Mouse (Mus musculus): ENCODE data around the gene Nfatc4.

Gene Nfatc4

DNA sequence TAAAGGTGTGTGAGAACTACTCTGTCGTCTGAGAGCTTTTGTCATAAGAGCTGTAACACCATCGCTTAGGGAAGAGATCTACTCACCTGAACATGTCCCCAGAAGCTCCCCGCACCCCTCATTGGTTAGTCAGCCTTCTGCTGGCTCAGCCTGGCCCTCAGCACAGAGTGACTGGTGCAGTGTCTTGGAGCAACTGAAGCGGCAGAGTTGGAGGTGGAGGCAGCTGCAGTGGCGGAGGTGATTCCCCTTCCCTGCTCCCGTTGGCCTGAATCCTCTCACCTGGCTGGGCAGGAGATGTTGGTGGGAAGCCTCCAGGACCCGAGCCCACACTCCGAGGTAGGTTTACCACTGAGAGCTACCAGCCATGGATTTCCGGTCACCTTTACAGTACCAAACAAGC is 2.4 kb upstream of the Nfatc4 start:
- in situ Hi-C loops (cut with MboI, MseI) = no loop called here

DNA sequence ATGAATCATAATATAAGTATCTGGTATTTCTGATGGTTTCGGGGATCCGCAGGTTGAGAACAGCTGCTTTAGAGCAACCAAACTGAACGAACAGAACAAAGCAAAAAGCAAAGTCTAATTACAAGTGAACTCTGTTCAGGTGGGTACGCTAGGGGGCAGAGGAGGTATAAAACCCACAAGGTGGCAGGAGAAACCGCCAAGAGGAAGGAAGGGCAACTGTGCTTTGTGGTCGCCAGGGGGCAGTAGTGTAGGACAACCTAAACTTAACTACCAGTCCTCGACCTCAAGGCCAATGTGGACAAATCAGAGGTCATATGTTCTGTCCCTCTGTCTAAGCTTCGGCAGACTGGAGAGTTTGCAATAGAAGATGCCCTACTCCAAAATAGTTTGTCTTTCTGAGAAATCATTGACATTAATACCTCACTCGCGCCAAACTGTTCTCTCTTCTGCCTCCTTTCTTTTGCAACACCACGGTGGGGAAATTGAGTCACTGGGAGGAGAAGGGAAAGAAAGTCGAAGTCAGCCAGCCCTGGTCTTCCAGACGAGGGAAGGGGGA is 431 bp upstream of the Nfatc4 start:
- in situ Hi-C loops (cut with MboI, MseI) = no loop called here

DNA sequence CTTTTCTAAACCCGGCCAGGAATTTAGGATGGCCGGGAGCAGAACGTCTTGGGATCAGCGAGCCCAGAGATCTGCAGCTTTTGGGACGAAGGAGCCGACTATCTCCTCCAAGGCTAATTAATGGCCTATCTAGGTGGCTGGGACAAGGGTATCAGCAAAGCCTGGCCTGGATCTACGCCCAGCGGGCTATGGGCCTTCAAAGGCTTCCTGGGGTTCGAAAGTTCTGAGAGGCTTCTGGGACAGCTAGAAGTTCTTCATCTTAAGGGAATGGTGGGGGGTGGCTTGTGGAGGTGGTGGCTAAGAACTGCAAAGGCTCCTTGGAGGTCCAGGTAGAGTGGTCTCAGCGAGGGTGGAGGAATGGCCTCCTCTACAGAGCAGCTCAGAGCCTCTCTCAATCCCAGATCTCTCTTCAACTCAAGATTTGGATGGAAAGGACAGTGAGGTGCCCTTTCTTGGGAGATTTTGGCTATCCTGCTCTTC is 1.1 kb downstream of the Nfatc4 start:
- in situ Hi-C loops (cut with MboI, MseI) = no loop called here

DNA sequence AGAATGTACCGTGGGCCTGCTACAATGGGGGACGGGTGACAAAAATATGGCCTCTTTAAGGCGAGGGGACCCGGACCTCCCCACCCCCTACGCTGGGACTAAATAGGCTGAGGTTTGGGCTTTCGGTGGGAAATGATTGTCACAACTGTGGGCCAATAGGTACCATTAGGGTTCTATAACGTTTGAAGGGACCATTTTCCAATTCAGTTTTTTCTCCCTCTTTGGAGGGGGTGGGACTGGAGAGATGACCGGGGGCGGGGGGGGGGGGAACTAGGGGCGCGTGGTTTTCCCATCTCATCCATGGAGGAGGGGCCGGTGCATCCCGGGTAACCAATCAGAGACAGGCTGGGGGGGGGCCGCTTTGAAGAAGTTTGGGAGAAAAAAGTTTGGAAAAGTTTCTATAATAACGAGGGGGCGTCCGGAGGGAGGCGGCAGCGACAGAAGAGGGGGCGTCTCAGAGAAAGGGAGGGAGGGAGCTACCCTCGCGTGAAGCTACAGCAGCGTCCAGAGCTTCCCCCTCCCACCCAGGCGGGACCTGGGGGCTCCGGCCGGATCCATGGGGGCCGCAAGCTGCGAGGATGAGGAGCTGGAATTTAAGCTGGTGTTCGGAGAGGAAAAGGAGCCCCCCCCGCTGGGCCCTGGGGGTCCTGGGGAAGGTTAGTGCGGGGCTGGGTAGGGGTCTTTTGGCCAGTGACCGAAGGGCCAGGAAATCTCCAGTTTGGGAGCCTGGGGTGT is 1.7 kb downstream of the Nfatc4 start:
- in situ Hi-C loops (cut with MboI, MseI) = no loop called here

DNA sequence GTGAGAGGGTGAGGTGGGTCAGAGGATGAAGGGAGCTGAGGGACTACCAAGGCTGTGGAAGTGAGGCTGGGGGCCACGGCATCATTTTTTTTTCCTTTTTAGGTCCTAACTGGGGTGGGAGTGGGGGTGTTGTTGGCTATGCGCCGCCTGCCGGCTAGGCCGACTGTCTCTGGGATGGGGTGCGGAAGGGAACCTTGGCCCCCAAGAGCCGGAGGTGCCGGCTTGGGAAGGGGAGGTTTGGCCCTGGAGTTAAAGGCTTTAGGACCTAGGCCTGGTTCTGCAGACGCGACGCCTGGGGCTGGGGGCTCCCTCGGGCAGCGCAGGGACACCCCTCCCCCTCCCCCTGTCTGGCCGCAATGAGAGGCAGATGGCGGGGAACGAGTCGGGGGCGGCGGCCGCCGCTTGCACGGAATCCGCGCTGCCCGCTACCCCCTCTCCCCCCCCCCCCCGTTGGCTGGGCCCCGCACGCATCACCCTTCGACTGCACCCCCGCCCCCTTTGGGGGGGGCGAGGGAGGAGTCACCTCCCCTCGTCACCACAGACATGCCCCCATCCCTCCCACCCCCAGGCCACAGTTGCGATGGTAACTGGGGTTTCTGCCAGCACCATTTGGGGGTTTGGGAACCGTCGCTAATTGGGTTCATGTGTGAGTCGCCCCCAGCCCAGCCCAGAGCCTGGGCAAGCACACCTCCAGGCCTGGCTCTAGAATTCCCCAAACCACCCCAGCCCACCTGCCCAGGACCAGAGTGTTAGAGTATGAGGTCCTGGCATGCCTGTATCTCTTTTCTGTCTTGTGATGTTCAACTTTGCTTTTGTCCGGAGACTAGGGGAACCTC is 2.5 kb downstream of the Nfatc4 start:
- in situ Hi-C loops (cut with MboI, MseI) = no loop called here

DNA sequence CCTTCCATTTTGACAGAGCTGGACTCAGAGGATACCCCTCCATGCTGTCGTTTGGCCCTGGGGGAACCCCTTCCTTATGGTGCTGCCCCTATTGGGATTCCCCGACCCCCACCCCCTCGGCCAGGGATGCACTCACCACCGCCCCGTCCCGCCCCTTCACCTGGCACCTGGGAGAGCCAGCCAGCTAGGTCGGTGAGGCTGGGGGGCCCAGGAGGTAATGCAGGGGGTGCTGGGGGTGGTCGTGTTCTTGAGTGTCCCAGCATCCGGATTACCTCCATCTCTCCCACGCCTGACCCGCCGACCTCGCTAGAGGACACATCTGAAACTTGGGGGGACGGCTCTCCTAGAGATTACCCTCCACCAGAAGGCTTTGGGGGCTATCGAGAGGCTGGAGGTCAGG is 3.2 kb downstream of the Nfatc4 start:
- in situ Hi-C loops (cut with MboI, MseI) = no loop called here

DNA sequence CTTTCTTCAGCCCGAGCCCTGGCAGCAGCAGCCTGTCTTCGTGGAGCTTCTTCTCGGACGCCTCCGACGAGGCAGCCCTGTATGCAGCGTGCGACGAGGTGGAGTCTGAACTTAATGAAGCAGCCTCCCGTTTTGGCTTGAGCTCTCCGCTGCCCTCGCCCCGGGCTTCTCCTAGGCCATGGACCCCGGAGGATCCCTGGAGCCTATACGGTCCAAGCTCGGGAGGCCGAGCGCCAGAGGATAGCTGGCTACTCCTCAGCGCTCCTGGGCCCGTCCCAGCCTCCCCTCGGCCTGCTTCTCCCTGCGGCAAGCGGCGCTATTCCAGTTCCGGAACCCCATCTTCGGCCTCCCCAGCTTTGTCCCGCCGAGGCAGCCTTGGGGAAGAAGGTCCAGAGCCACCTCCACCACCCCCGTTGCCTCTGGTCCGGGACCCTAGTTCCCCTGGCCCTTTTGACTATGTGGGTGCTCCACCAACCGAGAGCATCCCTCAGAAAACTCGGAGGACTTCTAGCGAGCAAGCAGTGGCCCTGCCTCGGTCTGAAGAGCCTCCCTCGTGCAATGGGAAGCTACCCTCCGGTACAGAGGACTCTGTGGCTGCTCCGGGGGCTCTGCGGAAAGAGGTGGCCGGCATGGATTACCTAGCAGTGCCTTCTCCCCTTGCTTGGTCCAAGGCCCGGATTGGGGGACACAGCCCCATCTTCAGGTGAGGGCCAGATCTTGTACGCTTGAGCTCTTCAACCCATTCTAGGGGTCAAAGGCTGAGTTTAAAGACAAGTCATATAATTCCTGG is 3.8 kb downstream of the Nfatc4 start:
- in situ Hi-C loops (cut with MboI, MseI) = no loop called here

DNA sequence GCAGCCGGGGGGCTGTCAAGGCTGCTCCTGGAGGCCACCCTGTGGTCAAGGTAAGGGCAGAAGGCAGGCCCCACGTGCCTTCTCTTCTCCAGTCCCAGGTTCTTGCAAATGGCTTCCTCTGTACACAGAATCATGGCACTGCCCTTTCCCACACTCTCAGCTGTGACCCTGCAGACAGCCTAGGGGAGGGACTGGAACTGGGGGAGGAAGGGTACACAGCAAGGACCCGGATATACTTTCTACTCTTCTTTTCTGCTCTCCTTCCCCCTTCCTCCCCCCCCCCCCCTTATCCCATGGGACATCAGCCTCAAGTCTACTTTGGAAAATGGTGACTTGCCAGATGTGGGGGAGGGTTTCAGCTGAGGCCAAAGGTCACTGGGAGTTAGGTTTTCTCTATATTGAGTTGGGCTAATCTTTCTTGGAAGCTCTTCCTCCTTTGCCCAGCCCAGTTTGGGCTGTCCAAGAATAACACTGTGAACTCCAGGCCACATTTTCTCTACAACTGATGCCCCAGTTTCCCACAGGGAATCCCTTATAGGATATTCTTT is 5.8 kb downstream of the Nfatc4 start:
- in situ Hi-C loops (cut with MboI, MseI) = no loop called here

DNA sequence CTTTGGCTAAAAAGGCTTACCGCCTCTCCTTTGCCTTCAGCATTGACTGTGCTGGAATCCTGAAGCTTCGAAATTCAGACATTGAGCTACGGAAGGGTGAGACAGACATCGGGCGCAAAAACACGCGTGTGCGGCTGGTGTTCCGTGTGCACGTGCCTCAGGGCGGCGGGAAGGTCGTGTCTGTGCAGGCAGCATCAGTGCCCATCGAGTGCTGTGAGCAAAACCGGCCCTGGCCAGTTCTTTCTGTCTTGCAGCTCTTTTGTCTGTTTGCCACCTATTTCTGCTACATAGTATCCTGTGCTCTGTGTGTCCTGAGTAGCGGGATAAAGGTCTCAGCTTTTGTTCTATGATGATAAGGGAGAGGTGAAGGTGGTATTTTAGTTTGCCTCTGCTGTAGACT is 6.9 kb downstream of the Nfatc4 start:
- in situ Hi-C loops (cut with MboI, MseI) = loop anchor here (5.0 kb wide), 1 partner anchor 43 kb away; the partner anchor contains the start of gene Ripk3

DNA sequence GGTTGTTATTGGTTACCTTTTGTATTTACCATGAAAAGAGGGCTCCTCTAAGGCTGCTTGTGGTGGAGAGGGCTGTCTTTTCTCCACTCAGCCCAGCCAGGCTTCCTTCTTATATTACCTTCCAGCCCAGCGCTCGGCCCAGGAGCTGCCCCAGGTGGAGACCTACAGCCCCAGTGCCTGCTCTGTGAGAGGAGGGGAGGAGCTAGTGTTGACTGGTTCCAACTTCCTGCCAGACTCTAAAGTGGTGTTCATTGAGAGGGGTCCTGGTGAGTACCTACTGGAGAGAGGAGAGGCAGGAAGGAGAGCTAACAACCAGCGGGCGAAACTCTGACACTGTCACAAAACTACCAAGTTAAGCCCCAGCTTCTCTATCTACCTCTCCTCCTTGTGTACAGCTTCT is 7.4 kb downstream of the Nfatc4 start:
- in situ Hi-C loops (cut with MboI, MseI) = loop anchor here (5.0 kb wide), 1 partner anchor 43 kb away; the partner anchor contains the start of gene Ripk3

DNA sequence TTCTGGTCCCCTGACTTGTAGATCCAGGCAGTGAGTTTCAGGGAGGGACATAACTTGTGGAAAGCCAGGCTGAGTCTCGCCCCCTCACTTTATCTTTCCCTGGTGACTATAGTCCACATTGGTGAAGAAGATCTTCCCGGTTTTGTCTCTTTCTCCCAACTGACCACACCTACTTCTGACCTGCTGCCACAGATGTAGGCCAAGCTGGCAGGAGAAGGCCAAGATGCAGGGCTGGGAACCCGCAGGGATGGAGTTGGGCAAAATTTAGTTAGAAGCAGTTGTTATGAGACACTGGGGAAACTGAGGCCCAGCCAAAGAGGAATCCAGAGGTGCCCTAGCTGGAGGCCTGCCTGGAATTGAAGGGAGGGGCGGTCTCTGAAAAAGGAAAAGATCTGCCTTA is 10.2 kb downstream of the Nfatc4 start:
- in situ Hi-C loops (cut with MboI, MseI) = loop anchor here (5.0 kb wide), 1 partner anchor 46 kb away; the partner anchor contains the start of gene Ripk3

DNA sequence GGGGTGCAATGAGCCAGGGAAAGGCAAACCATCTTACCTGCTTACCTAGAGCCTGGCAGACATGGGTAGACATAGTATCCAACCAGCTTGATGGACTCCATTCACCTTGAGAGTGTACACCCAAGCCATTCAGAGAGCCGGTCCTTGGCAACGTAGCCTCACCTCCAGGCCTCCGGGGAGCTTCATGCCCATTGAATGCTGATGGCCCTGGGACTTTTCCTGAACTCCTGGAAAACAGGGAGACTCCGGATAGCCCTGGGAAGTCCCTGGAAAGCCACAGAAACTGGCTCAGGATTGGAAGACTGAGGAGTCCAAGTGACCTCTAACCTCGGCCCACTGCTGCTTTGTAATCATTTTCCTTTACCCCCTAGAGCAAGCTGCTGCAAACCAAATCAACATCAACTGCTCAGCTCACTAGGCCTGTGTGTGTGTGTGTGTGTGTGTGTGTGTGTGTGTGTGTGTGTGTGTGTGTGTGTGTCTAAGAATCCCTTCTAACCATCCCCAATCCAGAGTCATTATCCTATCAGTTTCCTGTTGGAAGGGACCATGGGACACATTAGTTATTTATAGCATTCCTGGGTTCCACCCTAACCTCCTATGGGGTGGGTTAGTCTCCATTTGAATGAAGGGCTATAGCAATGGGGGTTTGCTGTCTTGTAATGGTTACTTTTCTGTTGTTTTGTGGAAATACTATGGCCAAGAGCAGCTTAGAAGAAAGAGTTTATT is 12.0 kb downstream of the Nfatc4 start:
- in situ Hi-C loops (cut with MboI, MseI) = loop anchor here (5.0 kb wide), 1 partner anchor 48 kb away; the partner anchor contains the start of gene Ripk3

DNA sequence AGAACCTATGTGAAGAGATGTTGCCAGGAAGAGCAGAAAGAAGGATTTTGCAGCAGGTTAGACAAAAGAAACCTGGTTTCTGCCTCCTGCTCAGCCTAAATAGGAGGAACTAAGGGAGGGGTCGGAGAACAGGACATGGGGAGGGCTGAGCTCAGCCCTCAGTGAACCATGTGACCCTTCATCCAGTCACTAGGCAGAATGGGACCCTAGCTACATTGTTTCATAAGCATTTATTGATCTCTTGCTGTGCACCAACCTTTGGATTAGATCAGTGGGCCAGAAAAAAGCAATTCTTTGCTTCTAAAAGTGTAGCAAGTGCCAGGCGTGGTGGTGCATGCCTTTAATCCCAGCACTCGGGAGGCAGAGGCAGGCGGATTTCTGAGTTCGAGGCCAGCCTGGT is 15.4 kb downstream of the Nfatc4 start:
- in situ Hi-C loops (cut with MboI, MseI) = no loop called here

DNA sequence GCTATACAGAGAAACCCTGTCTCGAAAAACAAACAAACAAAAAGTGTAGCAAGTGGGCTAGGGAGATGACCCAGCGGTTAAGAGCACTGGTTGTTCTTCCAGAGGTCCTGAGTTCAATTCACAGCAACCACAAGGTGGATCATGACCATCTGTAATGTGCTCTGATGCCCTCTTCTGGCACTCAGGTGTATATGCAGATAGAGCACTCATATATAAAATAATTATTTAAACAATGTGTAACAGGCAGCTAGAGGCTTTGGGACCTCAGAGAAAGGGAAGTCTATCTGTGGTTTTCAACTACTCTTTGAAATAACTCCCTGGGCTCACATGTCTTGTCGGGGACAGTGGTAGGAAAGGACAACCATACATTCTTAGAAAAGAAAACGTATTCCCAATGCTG is 15.8 kb downstream of the Nfatc4 start:
- in situ Hi-C loops (cut with MboI, MseI) = no loop called here

DNA sequence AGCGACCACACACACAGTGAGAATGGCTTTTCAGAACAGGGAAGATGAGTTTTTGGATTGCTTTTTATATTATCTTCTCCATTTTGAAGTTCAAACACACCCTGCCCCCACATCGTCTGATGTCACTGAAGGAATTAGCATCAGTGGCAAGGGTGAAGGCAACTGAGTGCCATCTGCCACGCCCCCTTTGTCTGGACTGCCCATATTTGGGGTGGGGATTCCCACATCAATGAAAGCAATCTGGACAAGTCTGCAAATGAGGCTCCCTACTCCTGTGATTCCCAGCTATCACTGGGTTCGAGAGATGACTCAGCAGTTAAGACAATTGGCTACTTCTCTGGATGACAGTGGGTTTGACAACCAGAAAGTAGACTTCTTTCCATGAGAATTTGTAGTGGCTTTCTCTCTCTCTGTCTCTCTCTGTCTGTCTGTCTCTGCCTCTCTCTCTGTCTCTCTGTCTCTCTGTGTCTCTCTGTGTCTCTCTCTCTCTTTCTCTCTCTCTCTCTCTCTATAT is 18.0 kb downstream of the Nfatc4 start:
- in situ Hi-C loops (cut with MboI, MseI) = no loop called here

DNA sequence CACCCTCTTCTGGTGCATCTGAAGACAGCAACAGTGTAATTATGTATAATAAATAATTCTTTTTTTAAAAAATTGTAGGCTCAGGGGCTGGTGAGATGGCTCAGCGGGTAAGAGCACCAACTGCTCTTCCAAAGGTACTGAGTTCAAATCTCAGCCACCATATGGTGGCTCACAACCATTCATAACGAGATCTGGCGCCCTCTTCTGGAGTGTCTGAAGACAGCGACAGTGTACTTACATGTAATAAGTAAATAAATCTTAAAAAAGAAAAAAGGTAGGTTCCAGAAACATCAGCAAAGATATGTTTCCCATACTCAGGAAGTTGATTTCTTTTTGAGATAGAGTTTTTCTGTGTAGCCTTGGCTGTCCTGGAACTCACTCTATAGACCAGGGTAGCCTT is 19.9 kb downstream of the Nfatc4 start:
- in situ Hi-C loops (cut with MboI, MseI) = no loop called here

DNA sequence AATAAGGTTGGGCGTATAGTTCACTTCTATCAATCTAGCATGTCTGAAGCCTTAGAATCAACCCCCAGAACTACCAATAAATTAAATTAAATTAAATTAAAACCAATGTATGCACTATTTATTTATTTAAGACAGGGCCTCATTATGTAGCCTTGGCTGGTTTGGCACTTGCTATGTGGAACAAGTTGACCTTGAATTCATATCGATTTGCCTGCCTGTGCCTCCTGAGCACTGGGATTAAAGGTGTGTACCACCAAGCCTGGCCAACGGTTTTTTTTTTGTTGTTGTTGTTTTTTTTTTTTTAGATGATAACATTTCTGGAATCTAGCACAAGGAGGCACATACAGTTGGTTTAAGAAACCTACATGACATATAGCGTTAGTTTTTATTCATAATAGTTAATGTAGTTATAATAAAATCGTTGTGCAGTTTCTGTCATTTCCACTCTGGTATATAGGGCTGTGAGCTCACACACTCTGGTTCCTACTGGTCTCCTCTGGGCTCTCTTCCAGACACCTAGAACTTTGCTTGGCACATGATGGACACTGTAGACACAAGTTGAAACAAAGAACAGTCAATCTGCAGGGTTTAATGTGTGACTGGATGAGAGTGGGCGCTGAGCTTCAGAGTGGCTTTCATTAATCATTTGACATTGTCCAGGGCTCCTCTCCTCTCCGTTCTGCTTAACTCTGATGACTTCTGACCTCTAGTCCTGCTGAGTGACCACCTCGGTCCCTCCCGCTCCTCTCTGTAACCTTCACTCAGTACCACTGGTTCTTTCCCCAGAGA is 22.8 kb downstream of the Nfatc4 start:
- in situ Hi-C loops (cut with MboI, MseI) = no loop called here

DNA sequence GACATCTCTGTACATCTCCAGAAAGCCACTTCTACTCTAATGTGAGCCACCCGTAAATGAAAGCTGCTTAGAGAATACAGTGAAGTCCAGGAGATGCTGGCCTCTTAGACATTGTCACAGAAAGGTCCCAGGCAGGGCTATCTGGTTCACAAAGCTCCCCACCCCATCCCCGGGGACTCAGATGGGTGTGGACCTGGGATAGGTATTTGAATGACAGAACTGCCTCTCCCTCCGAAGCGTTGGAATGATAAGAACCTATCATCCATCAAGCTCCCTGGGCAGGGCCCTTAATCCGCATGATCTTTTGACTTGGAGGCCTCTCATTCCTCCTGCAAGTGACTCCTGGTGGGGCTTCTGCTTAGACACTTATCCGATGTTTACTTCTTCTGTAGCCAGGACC is 27.9 kb downstream of the Nfatc4 start:
- in situ Hi-C loops (cut with MboI, MseI) = no loop called here
